Mouse (Mus musculus): ENCODE measurements around the gene Trim8.

DNA sequence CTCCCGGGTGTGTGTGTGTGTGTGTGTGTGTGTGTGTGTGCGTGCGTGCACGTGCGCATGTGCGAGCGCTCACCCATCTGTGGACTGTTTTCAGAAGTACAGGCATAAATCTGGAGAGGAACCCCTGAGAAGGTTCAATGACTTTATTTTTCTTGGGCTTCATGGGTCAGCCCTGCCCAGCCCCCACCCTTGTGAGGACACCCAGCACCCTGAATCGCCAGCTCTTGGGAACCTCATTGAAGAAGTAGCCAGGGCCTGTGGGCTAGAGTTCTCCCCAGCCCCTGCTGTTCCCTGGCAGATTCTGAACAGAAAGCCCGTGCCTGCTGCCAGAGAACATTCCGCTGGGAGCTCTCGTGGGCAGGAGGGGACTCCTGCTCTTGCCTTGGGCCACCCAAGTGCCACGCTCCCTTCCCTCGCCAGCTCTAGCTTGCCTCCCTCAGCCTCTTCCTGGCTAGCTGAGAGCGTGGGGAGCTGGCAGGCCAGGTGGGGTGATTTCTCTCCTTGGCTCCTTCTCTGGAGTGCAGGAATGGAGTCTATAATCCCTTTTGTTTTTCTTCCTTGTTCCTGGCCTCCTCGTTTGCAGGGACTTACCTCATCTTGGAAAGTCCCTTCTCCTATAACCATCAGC lies 17.7 kb upstream of the Trim8 start:
- TF ChIP-seq EP300 (IDR thresholded peaks at IDR 0.05; ENCODE audit: low read length) = no peak
- TF ChIP-seq MYC (IDR thresholded peaks at IDR 0.05; ENCODE audit: low read depth, low read length) = no peak
- no peak for TF ChIP-seq TCF12 (IDR thresholded peaks at IDR 0.05; ENCODE audit: low read depth, low read length)
- TF ChIP-seq E2F4 (IDR thresholded peaks at IDR 0.05; ENCODE audit: insufficient replicate concordance, low read depth, low read length) = no peak
- no peak for TF ChIP-seq SIN3A (IDR thresholded peaks at IDR 0.05; ENCODE audit: low read length)
- no peak for TF ChIP-seq MAX (IDR thresholded peaks at IDR 0.05; ENCODE audit: low read length)
- no peak for TF ChIP-seq POLR2A (IDR thresholded peaks at IDR 0.05; ENCODE audit: low read depth, low read length)
- no peak for TF ChIP-seq KAT2A (IDR thresholded peaks at IDR 0.05; ENCODE audit: insufficient replicate concordance, low read length)
- TF ChIP-seq IRF4 (IDR thresholded peaks at IDR 0.05; ENCODE audit: low read depth, low read length) = no peak
- TF ChIP-seq NELFE (IDR thresholded peaks at IDR 0.05; ENCODE audit: low read depth, low read length) = no peak
- no peak for TF ChIP-seq CTCF (conservative IDR thresholded peaks at IDR 0.05 in 1 of 2, IDR thresholded peaks at IDR 0.05 in 1 of 2; ENCODE audit: low read depth in 2 of 2, low read length in 2 of 2)
